Mouse (Mus musculus) limb, embryonic 10.5 days (tissue): Measurements from ENCODE around the gene Ift80. TPM values are rescaled to one million over a fixed set of nuclear protein-coding genes. Genes with fewer than 3 reads are reported as not detected.

Experiments used
- DNase-seq: peaks from one replicate; pipeline ENCODE4 v3.0.0-alpha.2; 2017; ENCODE audit warnings: low spot score
- H3K27ac ChIP-seq: fragments of 300-500 bp; sonication (generic); 2 replicates; pipeline ENCODE4 v1.5.1; 2016; ENCODE audit warnings: mild to moderate bottlenecking
- H3K27me3 ChIP-seq: fragments of 300-500 bp; sonication (generic); 2 replicates; pipeline ENCODE4 v1.6.1; 2016; ENCODE audit warnings: low read depth, mild to moderate bottlenecking; ENCODE audit not compliant: poor library complexity, severe bottlenecking
- H3K36me3 ChIP-seq: fragments of 300-500 bp; sonication (generic); 2 replicates; pipeline ENCODE4 v1.6.1; 2016; ENCODE audit warnings: mild to moderate bottlenecking, moderate library complexity
- H3K4me1 ChIP-seq: fragments of 300-500 bp; sonication (generic); 2 replicates; pipeline ENCODE4 v1.6.1; 2016
- H3K4me3 ChIP-seq: fragments of 300-500 bp; sonication (generic); 2 replicates; pipeline ENCODE4 v1.5.1; 2016; ENCODE audit warnings: mild to moderate bottlenecking, moderate library complexity
- H3K9me3 ChIP-seq: fragments of 300-500 bp; sonication (generic); replicated peaks from 2 replicates; pipeline ENCODE4 v1.6.1; 2016; ENCODE audit warnings: mild to moderate bottlenecking
- WGBS: fragments of 180-500 bp; shearing (Covaris S2); methylation state at CpG from one replicate; pipeline ENCODE4 v1.1.7; 2016; 5-methylcytosine and 5-hydroxymethylcytosine counted together
- microRNA counts: library from miRNA; unstranded; fragments of <30 nt; microRNA quantifications from one replicate; lab custom pipeline; 2017
- microRNA-seq: library from miRNA; unstranded; fragments of <30 nt; microRNA quantifications from one replicate; pipeline ENCODE4, GENCODE M21; 2017
- polyA plus RNA-seq: library from polyadenylated mRNA; unstranded; fragments of >200 nt; fragmentation: Nextera tagmentation; extraction: Ambion mirVana; gene quantifications from 2 replicates; pipeline ENCODE4 v1.2.1, GENCODE M21; 2016

Ift80 gene
- polyA plus RNA-seq, 1 experiment from 2014 or later: 19.6 TPM

GRCm38 (mm10) chr3:68895426-68895825 lies 108.9 kb downstream of the Ift80 start:
- Histone ChIP-seq H3K27me3 (no peaks in the 10 kb centered on the region), H3K36me3 (peaks cover 7% of the 10 kb centered on the region), H3K9me3 (no peaks in the 10 kb centered on the region), H3K4me3 (no peak overlapping the region), H3K27ac (no peak overlapping the region), H3K4me1 (no peaks in the 10 kb centered on the region)
- 76% methylated on average over 4 of the region's 4 CpGs for WGBS
- DNase-seq: no peak

- Histone ChIP-seq H3K36me3 (no peaks in the 10 kb centered on the region), H3K4me1 (no peaks in the 10 kb centered on the region), H3K27me3 (no peaks in the 10 kb centered on the region), H3K9me3 (no peaks in the 10 kb centered on the region), H3K4me3 (no peak overlapping the region), H3K27ac (no peak overlapping the region)
- WGBS: 96% methylated on average over 5 of the region's 5 CpGs
- no peak for DNase-seq
These were observed 117.5 kb downstream of the Ift80 start for GRCm38 (mm10) chr3:68886845-68887244.

DNA sequence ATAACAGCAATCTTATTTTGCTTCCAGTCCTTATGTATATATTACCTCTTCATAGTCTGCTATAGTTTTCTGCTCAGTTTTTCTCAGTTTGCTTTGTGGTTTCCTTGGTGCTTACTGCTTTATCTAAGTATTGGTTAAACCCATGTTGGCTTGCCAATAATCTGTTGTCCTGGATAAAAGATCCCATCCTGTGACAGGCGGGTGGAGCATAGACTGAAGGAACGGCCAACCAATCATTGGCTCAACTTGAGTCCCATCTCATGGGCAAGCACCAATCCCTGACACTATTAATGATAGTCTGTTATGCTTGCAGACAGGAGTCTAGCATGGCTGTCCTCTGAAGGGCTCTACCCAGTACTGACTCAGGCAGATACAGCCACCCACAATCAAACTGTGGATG lies 130.3 kb downstream of the Ift80 start:
- Histone ChIP-seq H3K4me1 (peaks cover 16% of the 10 kb centered on the region), H3K36me3 (no peaks in the 10 kb centered on the region), H3K9me3 (no peaks in the 10 kb centered on the region), H3K27me3 (peaks cover 31% of the 10 kb centered on the region), H3K4me3 (no peak overlapping the region), H3K27ac (no peak overlapping the region)
- no peak for DNase-seq
- WGBS: 93% methylated on average over 2 of the region's 2 CpGs

GRCm38 (mm10) chr3:68870568-68870950 lies 133.8 kb downstream of the Ift80 start:
- H3K9me3 ChIP-seq: no peaks in the 10 kb centered on the region
- no peak for DNase-seq
- peaks cover 58% of the 10 kb centered on the region for H3K27me3 ChIP-seq
- H3K36me3 ChIP-seq: no peaks in the 10 kb centered on the region
- H3K27ac ChIP-seq: peak overlapping the region; percentile 82; the same call in 1 of the 2 replicates
- H3K4me3 ChIP-seq: peak overlapping the region; percentile 72
- WGBS: 3% methylated on average over 15 of the region's 15 CpGs
- peaks cover 22% of the 10 kb centered on the region for H3K4me1 ChIP-seq

DNA sequence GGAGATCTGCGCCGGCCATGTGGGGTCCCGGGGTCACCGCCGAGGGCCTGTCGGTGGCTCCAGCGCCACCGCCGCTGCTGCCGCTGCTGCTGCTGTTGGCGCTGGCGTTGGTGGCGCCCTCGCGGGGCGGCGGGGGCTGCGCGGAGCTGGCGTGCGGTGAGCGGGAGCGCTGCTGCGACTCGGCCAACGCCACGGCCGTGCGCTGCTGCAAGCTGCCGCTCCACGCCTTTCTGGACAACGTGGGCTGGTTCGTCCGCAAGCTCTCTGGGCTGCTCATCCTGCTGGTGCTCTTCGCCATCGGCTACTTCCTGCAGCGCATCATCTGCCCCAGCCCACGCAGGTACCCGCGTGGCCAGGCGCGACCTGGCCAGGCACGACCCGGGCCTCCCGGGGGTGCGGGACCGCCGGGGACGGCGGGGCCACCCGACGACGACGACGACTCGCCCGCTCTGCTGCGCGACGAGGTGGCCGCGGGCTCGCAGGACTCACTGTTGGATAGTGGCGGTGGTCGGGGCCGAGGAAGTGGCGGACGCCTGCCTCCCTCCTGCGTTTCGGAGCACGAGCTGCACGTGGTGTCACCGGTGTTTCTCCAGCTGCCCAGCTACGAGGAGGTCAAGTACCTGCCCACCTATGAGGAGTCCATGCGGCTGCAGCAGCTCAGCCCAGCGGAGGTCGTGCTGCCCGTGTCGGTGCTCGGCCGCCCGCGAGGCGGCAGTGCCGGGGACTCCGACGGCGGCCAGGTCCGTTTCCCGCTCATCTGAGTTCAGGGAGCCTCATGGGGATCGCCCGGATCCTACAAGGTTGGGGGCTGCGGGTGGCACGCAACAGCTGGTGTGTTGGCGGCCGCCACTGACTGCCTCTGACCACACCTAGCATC lies 134.4 kb downstream of the Ift80 start:
- DNase-seq: peak; percentile 76
- WGBS: under 1% methylated on average over 96 of the region's 96 CpGs
- Histone ChIP-seq H3K9me3 (no peaks in the 10 kb centered on the region), H3K4me1 (peaks cover 22% of the 10 kb centered on the region), H3K36me3 (no peaks in the 10 kb centered on the region), H3K27me3 (peaks cover 58% of the 10 kb centered on the region), H3K27ac (peak overlapping the region; percentile 82), H3K4me3 (peak overlapping the region; percentile 72)

GRCm38 (mm10) chr3:68869211-68869690 lies 135.1 kb downstream of the Ift80 start, which contains the start of gene 1110032F04Rik:
Gene 1110032F04Rik (plus strand): TSS chr3:68869586.
- Histone ChIP-seq H3K4me3 (peak within 1 kb of the TSS; percentile 72), H3K9me3 (no peaks in the 10 kb centered on the region), H3K27ac (peak within 1 kb of the TSS; percentile 82), H3K4me1 (peaks cover 22% of the 10 kb centered on the region), H3K36me3 (no peaks in the 10 kb centered on the region), H3K27me3 (peaks cover 58% of the 10 kb centered on the region)
- under 1% methylated on average over 62 of the region's 62 CpGs for WGBS
- peak; percentile 79 for DNase-seq

DNA sequence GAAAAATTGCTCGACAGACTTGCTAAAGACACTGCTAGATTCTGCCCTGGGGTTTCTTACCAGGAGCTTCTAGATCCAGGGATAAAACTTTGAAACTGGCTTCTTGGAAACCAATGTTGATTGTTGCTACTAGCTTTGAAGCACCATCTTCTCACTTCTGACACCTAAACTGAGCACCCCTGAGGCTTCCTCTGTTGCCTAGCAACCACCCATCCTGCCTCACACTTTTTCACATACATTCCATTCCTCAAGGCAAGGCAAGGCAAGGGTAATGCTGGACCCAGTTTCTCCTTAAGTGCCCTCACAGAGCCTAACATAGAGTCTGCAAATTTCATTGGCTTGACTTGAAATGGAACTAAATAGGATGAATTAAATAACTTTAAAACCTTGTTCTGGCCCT lies 152.0 kb downstream of the Ift80 start:
- DNase-seq: no peak
- no peaks in the 10 kb centered on the region for H3K36me3 ChIP-seq
- H3K9me3 ChIP-seq: no peaks in the 10 kb centered on the region
- no peaks in the 10 kb centered on the region for H3K4me1 ChIP-seq
- no peak overlapping the region for H3K4me3 ChIP-seq
- H3K27me3 ChIP-seq: no peaks in the 10 kb centered on the region
- WGBS: 88% methylated on average over 1 of the region's 1 CpGs
- no peak overlapping the region for H3K27ac ChIP-seq

DNA sequence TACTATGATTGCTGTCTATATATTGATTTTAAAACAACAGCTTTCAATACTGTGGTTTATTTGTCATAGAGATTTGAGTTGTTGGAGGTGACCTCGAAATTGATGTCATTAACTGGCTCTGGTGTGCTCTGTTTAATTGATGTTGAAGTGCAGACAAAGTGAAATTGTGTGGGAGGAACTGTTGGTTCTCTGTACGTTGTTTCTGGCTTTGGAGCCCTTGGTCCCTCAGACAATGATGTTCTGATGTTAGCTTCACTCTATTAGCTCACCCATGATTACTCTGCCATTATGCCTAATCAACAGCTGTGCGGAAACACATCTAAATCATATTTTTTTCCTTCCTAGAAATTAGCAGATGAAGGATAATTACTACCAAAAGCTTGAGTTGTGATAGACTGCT lies 156.0 kb downstream of the Ift80 start:
- DNase-seq: no peak

DNA sequence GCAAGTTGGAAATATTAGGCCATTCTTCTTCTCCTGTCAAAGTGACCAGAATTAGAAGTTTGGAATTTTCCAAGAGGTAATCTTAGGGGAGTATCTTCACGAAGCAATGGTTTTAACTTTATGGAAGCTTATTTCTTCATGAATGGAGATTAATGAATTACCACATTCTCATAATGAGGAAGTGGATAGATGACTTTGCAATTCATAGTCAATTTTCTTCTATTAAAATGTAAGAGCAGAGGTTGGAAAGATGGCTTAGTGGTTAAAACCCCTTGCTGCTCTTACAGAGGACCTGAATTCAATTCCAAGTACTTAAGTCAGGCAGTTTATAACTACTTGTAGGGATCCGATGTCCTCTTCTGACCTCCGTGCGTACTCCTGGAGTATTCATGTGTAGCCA lies 160.3 kb downstream of the Ift80 start:
- no peak for DNase-seq
- Histone ChIP-seq H3K4me3 (no peak overlapping the region), H3K4me1 (no peaks in the 10 kb centered on the region), H3K27ac (no peak overlapping the region), H3K27me3 (no peaks in the 10 kb centered on the region), H3K9me3 (no peaks in the 10 kb centered on the region), H3K36me3 (no peaks in the 10 kb centered on the region)
- 93% methylated on average over 4 of the region's 4 CpGs for WGBS

More for the DNA sequence above, 156.0 kb downstream of the Ift80 start:
- H3K27me3 ChIP-seq: no peaks in the 10 kb centered on the region
- H3K36me3 ChIP-seq: no peaks in the 10 kb centered on the region
- no peaks in the 10 kb centered on the region for H3K4me1 ChIP-seq
- H3K4me3 ChIP-seq: no peak overlapping the region
- WGBS: 72% methylated on average over 3 of the region's 3 CpGs
- H3K27ac ChIP-seq: no peak overlapping the region
- H3K9me3 ChIP-seq: no peaks in the 10 kb centered on the region

MicroRNA genes within 50 kb of the gene (microRNA counts, 519-probe panel; counts per million panel counts)
- microRNA mmu-miR-15b (lab: Ali Mortazavi, UCI): 7,672 counts per million, percentile 97 among the panel's probes with 10 or more counts

Small RNAs within 50 kb of the gene (microRNA-seq; reads per million reads assigned to microRNA genes)
- gene Mir15b (1,348 reads per million, percentile 78 among the genes with 10 or more reads in this experiment), gene Mir16-2 (392 reads per million, percentile 65 among the genes with 10 or more reads in this experiment)

Other genes starting within 250 kb of the Ift80 start
- 0.54 and 0.59 TPM in 2 replicates for gene 1110032F04Rik, start 135.0 kb downstream of the Ift80 start, polyA plus RNA-seq
- 136 and 176 TPM in 2 replicates for gene Smc4, start 168 bp upstream of the Ift80 start, polyA plus RNA-seq
- gene Trim59, start 40.2 kb upstream of the Ift80 start, polyA plus RNA-seq: 180 and 192 TPM in 2 replicates
- gene Kpna4, start 122.5 kb upstream of the Ift80 start, polyA plus RNA-seq: 31.3 and 34.6 TPM in 2 replicates
- not detected in 2 replicates for gene Arl14, start 217.8 kb upstream of the Ift80 start, polyA plus RNA-seq